Comparison of ENCODE assay signal across 14 mouse cellular contexts in genomic region chr7:139133446-139133845, GRCm38 (mm10). TPM values are rescaled to one million over a fixed set of nuclear protein-coding genes. Genes with fewer than 3 reads are reported as not detected.
DNase-seq lines count a peak whose midpoint lies in the region; ATAC-seq lines count a peak whose summit lies in the region.
"Had no signal": no experiment of that assay in that cellular context is flagged by ENCODE, and none has a peak within 500 bp of the region (broad histone marks: within the 10 kb centered on the region; RNA-seq: fewer than 3 reads in every experiment).

No protein-coding gene starts in this region.

- H3K9ac ChIP-seq in forebrain, embryonic 14.5 days (ENCODE audit: low read length): no peak overlapping the region
- H3K9ac ChIP-seq in forebrain, embryonic 16.5 days (replicated peaks; ENCODE audit: low read depth, low read length): no peak overlapping the region
- H3K9ac ChIP-seq: midbrain, embryonic 12.5 days had no signal

- peak; percentile 45 for DNase-seq in forebrain, embryonic 14.5 days (ENCODE audit: low spot score)
- DNase-seq in left cerebral cortex, postnatal 4 days: peak; percentile 95
- DNase-seq in left cerebral cortex, adult 11 months (ENCODE audit: low spot score): no peak
- peak; percentile 41 for DNase-seq in adrenal gland, adult 8-10 months
- DNase-seq in cerebellum, postnatal 36 days: peak; percentile 79 to 83
- DNase-seq in right cerebral cortex, postnatal 14 days: no peak

- no peak overlapping the region for H3K4me2 ChIP-seq in forebrain, embryonic 14.5 days (ENCODE audit: low read length)
- H3K4me2 ChIP-seq in forebrain, embryonic 16.5 days (ENCODE audit: low read length): no peak overlapping the region
- H3K4me2 ChIP-seq: liver, embryonic 11.5 days; midbrain, embryonic 12.5 days had no signal

- no peak overlapping the region for H3K27ac ChIP-seq in forebrain, embryonic 14.5 days (ENCODE audit: low read depth, low read length)
- H3K27ac ChIP-seq in forebrain, embryonic 16.5 days (ENCODE audit: low read length): no peak overlapping the region
- H3K27ac ChIP-seq: hindbrain, embryonic 10.5 days; midbrain, embryonic 12.5 days; stomach, postnatal 0 days had no signal

- intact Hi-C loops in left cerebral cortex, postnatal 4 days (cut with DNase I): no loop called here

- 48% methylated on average over 3 of the region's 3 CpGs for WGBS in forebrain, embryonic 14.5 days
- WGBS in forebrain, embryonic 16.5 days: 37% methylated on average over 3 of the region's 3 CpGs

- no peak for ATAC-seq in forebrain, embryonic 14.5 days
- ATAC-seq in forebrain, embryonic 16.5 days: no peak
- ATAC-seq in frontal cortex, adult (ENCODE audit: low TSS enrichment): no peak
- ATAC-seq: Patski had no signal

- H3K4me1 ChIP-seq in forebrain, embryonic 14.5 days (ENCODE audit: control insufficient read depth, insufficient read depth, low read length): peaks cover 22% of the 10 kb centered on the region
- H3K4me1 ChIP-seq in forebrain, embryonic 16.5 days (replicated peaks; ENCODE audit: control insufficient read depth, insufficient read depth, low read length): peaks cover 18% of the 10 kb centered on the region

- H3K4me3 ChIP-seq in forebrain, embryonic 14.5 days (ENCODE audit: low read depth, low read length): no peak overlapping the region
- H3K4me3 ChIP-seq in forebrain, embryonic 16.5 days (replicated peaks; ENCODE audit: low read length): no peak overlapping the region
- H3K4me3 ChIP-seq: hindbrain, embryonic 10.5 days; midbrain, embryonic 12.5 days had no signal

- H3K27me3 ChIP-seq in forebrain, embryonic 14.5 days (replicated peaks; ENCODE audit: control insufficient read depth, insufficient read depth, low read length): no peaks in the 10 kb centered on the region
- no peaks in the 10 kb centered on the region for H3K27me3 ChIP-seq in forebrain, embryonic 16.5 days (replicated peaks; ENCODE audit: control insufficient read depth, insufficient read depth, low read length)

- no peaks in the 10 kb centered on the region for H3K36me3 ChIP-seq in forebrain, embryonic 14.5 days (ENCODE audit: control insufficient read depth, insufficient read depth, low read length)
- H3K36me3 ChIP-seq in forebrain, embryonic 16.5 days (ENCODE audit: control insufficient read depth, insufficient read depth): no peaks in the 10 kb centered on the region
- H3K36me3 ChIP-seq: hindbrain, embryonic 10.5 days; midbrain, embryonic 12.5 days had no signal

- H3K9me3 ChIP-seq in forebrain, embryonic 14.5 days (replicated peaks; ENCODE audit: control insufficient read depth, low read length): no peaks in the 10 kb centered on the region
- H3K9me3 ChIP-seq in forebrain, embryonic 16.5 days (ENCODE audit: control insufficient read depth, low read length): no peaks in the 10 kb centered on the region
- H3K9me3 ChIP-seq: hindbrain, embryonic 10.5 days; midbrain, embryonic 12.5 days had no signal

RNA-seq across cellular contexts. Expression of gene Dpysl4, which starts 47.6 kb away (rescaled TPM):
- polyA plus RNA-seq in forebrain, embryonic 14.5 days (2014; fragmentation: Nextera tagmentation; extraction: Ambion mirVana): 123 and 141 TPM in 2 replicates
- polyA plus RNA-seq in forebrain, embryonic 16.5 days (2015; fragmentation: Nextera tagmentation; extraction: Ambion mirVana): 103 and 122 TPM in 2 replicates
- 100 to 1,000 TPM; 101 to 108 TPM for total RNA-seq in left cerebral cortex, postnatal 4 days (2021)
- total RNA-seq in adrenal gland, adult 8-10 months (2022): 1 to 10 TPM; 1.1 to 3.2 (median 2.5) TPM
- total RNA-seq: common myeloid progenitor, adult 5-6 weeks had no signal
- polyA plus RNA-seq: Patski had no signal

Comparison
In these comparisons a context has a peak if more than half of its experiments do, and no peak if none do; other contexts are left out.
1. DNase-seq: peak in forebrain, embryonic 14.5 days (single experiment), left cerebral cortex, postnatal 4 days (single experiment), adrenal gland, adult 8-10 months (single experiment) and cerebellum, postnatal 36 days (2 of 2); none in left cerebral cortex, adult 11 months (single experiment) and right cerebral cortex, postnatal 14 days (single experiment).
2. RNA of gene Dpysl4, which starts 47.6 kb away (total RNA-seq): 101 to 108 TPM in left cerebral cortex, postnatal 4 days; 1.1 to 3.2 TPM in adrenal gland, adult 8-10 months; every median in the first group is over 10 times any median in the second.